Mouse (Mus musculus) forebrain, embryonic 13.5 days (tissue): ENCODE results near the gene Plekhn1. TPM values are rescaled to one million over a fixed set of nuclear protein-coding genes. Genes with fewer than 3 reads are reported as not detected.

ENCODE experiments used
- ATAC-seq: fragments of 200-750 bp; cut with Nextera tagmentation; 2 replicates; pipeline ENCODE4 v1.8.0; 2017
- H3K27ac ChIP-seq: fragments of 300-500 bp; sonication (generic); 2 replicates; pipeline ENCODE4 v1.5.1; 2015; ENCODE audit warnings: inconsistent platforms, mild to moderate bottlenecking, moderate library complexity
- H3K27me3 ChIP-seq: fragments of 300-500 bp; sonication (generic); 2 replicates; pipeline ENCODE4 v1.6.1; 2015; ENCODE audit warnings: mild to moderate bottlenecking, inconsistent platforms
- H3K36me3 ChIP-seq: fragments of 300-500 bp; sonication (generic); 2 replicates; pipeline ENCODE4 v1.6.1; 2015; ENCODE audit warnings: mild to moderate bottlenecking, inconsistent platforms; ENCODE audit not compliant: poor library complexity, severe bottlenecking
- H3K4me1 ChIP-seq: fragments of 300-500 bp; sonication (generic); 2 replicates; pipeline ENCODE4 v1.6.1; 2015; ENCODE audit warnings: inconsistent platforms
- H3K4me2 ChIP-seq: fragments of 300-500 bp; sonication (generic); 2 replicates; pipeline ENCODE4 v1.6.1; 2015; ENCODE audit warnings: inconsistent platforms, mild to moderate bottlenecking, moderate library complexity
- H3K4me3 ChIP-seq: fragments of 300-500 bp; sonication (generic); 2 replicates; pipeline ENCODE4 v1.5.1; 2015; ENCODE audit warnings: mild to moderate bottlenecking, inconsistent platforms
- H3K9ac ChIP-seq: fragments of 300-500 bp; sonication (generic); 2 replicates; pipeline ENCODE4 v1.6.1; 2015; ENCODE audit warnings: mild to moderate bottlenecking, inconsistent platforms
- H3K9me3 ChIP-seq: fragments of 300-500 bp; sonication (generic); replicated peaks from 2 replicates; pipeline ENCODE4 v1.6.1; 2016; ENCODE audit warnings: inconsistent platforms
- WGBS: fragments of 180-500 bp; shearing (Covaris S2); methylation state at CpG from one replicate; pipeline ENCODE4 v1.1.7; 2015; 5-methylcytosine and 5-hydroxymethylcytosine counted together
- polyA plus RNA-seq: library from polyadenylated mRNA; unstranded; fragments of >200 nt; fragmentation: Nextera tagmentation; extraction: Ambion mirVana; gene quantifications from 2 replicates; pipeline ENCODE4 v1.2.1, GENCODE M21; 2015

Plekhn1 gene
- polyA plus RNA-seq, 1 experiment from 2014 or later: 22.4 TPM

DNA sequence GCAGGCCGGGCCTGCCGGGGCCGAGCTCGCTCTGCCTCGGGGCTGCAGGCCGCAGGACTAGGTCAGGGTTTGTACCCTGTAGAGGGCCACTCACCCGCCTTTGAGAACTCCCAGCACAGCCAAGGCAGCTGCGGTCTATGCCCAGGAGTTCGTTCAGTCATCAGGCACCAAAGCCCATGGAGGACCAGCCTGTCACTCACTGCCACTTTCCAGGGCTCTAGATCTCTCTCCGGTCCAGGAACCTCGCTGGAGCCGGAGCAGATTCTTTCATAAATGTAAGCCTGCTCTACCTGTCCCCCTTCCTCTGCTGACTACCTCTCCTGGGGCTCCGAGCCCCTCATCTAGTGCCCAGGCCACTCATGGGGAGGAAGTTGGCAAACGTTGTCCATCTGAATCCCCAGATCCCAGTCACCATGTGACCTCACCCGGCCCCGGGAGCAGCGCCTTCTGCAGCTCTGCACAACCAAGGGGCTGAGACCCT, 596 bp downstream of the Plekhn1 start:
- 2% methylated on average over 17 of the region's 17 CpGs for WGBS
- Histone ChIP-seq H3K27ac (peak overlapping the region; percentile 61), H3K4me3 (peak overlapping the region; percentile 95), H3K4me2 (peak overlapping the region; percentile 94), H3K9me3 (no peaks in the 10 kb centered on the region), H3K27me3 (no peaks in the 10 kb centered on the region), H3K4me1 (peaks cover 19% of the 10 kb centered on the region), H3K9ac (peak overlapping the region; percentile 77), H3K36me3 (peaks cover 61% of the 10 kb centered on the region)
- no peak for ATAC-seq

DNA sequence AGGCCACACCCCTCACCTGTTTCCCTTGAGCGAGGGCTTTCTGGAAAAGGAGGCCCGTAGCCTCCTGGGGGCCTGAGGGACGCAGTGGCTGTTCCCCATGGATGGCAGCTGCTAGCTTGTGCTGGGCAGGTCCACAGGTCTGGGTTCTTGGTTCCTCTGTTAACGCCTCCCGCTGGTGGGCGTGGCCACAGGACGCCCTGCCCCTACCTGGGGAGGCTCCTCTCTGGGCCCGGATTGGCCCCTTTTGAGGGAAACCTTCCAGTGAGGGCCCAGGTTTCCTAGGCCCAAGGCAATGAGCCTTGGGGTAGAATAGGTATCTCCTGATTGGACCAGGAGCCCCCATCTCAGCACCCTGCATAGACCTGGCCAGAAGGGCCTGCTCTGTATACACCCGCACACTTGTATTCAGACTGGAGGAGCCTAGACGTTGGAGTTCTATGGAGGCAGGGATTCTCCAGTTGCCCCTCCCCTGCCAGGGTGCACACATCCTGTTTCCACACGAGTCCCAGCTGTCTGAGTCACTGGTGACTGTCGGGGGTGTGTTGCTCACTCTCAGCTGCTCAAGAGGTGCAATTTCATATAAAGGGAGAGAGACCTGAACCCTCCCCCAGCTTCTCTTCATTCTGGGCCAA, 6.1 kb downstream of the Plekhn1 start:
- WGBS: 25% methylated on average over 12 of the region's 12 CpGs
- ATAC-seq: peak; percentile 42

DNA sequence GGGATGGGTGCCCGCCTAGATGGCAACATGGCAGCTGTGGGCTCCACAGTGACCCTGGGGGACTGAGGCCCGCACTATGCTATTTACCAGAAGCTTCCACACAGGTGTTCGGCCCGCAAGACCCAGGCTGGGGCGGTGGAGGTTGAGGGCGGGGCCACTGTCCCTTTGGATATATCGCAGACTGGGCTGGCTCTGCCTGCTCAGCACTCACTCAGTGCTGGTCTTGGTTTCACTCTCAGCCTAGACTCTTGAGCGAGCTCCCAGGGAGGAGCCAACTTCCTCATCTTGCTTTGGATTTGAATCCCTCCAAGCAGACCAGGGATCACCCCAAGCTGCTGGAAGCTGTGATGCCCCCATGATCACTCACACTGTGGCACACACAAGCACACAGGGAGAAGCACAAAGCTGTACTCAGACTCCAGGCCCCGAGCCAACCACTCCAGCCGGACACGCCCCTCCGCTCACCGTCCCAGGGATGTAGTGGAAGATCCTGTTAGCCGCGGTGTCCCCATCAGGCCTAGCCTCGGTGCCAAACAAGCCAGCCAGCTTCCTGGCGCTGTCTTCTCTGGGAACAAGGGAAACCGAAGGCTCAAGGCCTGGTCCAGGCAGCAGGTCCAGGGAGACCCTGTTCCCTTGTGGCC, 6.8 kb downstream of the Plekhn1 start:
- Histone ChIP-seq H3K36me3 (peaks cover 46% of the 10 kb centered on the region), H3K4me2 (peak overlapping the region; percentile 15), H3K9me3 (no peaks in the 10 kb centered on the region), H3K4me1 (peaks cover 8% of the 10 kb centered on the region), H3K4me3 (no peak overlapping the region), H3K27me3 (no peaks in the 10 kb centered on the region), H3K27ac (no peak overlapping the region), H3K9ac (0 out of 2 replicates have a peak overlapping the region, but pooled peaks have one; percentile 34)
- 35% methylated on average over 18 of the region's 18 CpGs for WGBS
- peak; percentile 21; the same call in 1 of the 2 replicates for ATAC-seq

More for the DNA sequence above, 6.1 kb downstream of the Plekhn1 start:
- H3K4me2 ChIP-seq: peak overlapping the region; percentile 15
- H3K4me3 ChIP-seq: no peak overlapping the region
- H3K9ac ChIP-seq: 0 out of 2 replicates have a peak overlapping the region, but pooled peaks have one; percentile 34
- H3K4me1 ChIP-seq: peaks cover 13% of the 10 kb centered on the region
- H3K36me3 ChIP-seq: peaks cover 50% of the 10 kb centered on the region
- no peaks in the 10 kb centered on the region for H3K27me3 ChIP-seq
- no peak overlapping the region for H3K27ac ChIP-seq
- no peaks in the 10 kb centered on the region for H3K9me3 ChIP-seq

DNA sequence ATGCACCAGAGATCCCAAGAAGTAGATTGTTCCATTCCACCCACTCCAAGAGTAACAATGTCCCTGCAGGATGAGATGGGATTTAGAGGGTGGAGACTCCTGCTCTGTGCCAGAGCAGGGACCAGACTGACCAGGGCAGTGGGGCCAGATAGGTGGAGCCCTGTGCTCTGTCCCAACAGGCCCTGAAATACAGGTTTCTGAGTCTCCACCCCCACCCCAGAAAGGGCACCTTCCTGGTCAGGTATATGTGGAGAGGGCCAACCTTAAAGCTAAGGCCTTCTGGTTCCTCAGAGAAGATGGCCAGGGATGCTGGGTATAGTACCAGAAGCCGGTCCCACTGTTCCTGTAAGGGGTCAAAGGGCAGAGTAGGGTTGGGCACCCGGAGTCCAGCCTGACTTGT, 10.4 kb downstream of the Plekhn1 start:
- Histone ChIP-seq H3K4me1 (peaks cover 8% of the 10 kb centered on the region), H3K9ac (no peak overlapping the region), H3K9me3 (no peaks in the 10 kb centered on the region), H3K27ac (no peak overlapping the region), H3K4me3 (no peak overlapping the region), H3K36me3 (peaks cover 19% of the 10 kb centered on the region), H3K4me2 (no peak overlapping the region), H3K27me3 (no peaks in the 10 kb centered on the region)
- ATAC-seq: no peak
- 94% methylated on average over 2 of the region's 2 CpGs for WGBS

DNA sequence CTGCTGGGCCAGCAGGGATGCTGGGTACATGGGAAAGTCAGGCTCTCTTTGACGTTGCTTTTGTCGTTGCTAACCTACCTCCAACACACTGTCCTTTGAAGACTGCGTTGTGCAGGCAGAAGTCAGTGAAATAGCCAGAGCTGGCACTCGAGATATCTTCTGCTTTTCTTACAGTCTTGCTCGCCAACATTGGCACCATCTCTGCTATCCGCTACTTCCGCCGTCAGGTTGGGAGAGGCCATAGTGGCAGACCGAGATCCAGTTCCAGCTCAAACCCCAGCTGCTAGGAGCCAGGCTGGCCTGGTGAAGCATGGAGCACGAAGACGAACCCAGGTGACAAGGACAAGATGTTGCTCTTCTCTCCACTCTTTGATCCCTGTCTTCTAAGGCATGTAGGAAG, 14.7 kb downstream of the Plekhn1 start:
- H3K27ac ChIP-seq: no peak overlapping the region
- H3K4me3 ChIP-seq: no peak overlapping the region
- no peaks in the 10 kb centered on the region for H3K27me3 ChIP-seq
- 90% methylated on average over 11 of the region's 11 CpGs for WGBS
- peaks cover 9% of the 10 kb centered on the region; the same call in 1 of the 2 replicates for H3K36me3 ChIP-seq
- no peaks in the 10 kb centered on the region for H3K4me1 ChIP-seq
- no peaks in the 10 kb centered on the region for H3K9me3 ChIP-seq
- H3K9ac ChIP-seq: no peak overlapping the region
- H3K4me2 ChIP-seq: no peak overlapping the region
- no peak for ATAC-seq

DNA sequence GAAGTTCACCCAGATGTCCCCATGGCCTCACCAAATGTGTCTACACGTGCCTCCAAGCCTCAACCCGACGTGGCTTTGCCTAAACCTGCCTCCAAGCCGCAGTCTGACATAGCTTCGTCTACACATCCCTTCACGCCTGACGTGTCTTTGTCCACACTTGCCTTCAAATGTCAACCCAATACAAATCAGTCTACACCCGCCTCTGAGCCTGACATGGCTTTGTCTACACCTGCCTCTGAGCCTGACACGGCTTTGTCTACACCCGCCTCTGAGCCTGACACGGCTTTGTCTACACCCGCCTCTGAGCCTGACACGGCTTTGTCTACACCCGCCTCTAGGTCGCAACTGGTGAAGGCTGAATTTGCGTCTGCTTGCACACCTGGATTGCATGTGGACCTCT, 16.8 kb downstream of the Plekhn1 start:
- peaks cover 9% of the 10 kb centered on the region; the same call in 1 of the 2 replicates for H3K36me3 ChIP-seq
- H3K4me3 ChIP-seq: no peak overlapping the region
- no peak overlapping the region for H3K27ac ChIP-seq
- WGBS: 81% methylated on average over 16 of the region's 16 CpGs
- H3K9ac ChIP-seq: no peak overlapping the region
- H3K4me1 ChIP-seq: no peaks in the 10 kb centered on the region
- no peak overlapping the region for H3K4me2 ChIP-seq
- H3K9me3 ChIP-seq: no peaks in the 10 kb centered on the region
- H3K27me3 ChIP-seq: no peaks in the 10 kb centered on the region
- no peak for ATAC-seq

DNA sequence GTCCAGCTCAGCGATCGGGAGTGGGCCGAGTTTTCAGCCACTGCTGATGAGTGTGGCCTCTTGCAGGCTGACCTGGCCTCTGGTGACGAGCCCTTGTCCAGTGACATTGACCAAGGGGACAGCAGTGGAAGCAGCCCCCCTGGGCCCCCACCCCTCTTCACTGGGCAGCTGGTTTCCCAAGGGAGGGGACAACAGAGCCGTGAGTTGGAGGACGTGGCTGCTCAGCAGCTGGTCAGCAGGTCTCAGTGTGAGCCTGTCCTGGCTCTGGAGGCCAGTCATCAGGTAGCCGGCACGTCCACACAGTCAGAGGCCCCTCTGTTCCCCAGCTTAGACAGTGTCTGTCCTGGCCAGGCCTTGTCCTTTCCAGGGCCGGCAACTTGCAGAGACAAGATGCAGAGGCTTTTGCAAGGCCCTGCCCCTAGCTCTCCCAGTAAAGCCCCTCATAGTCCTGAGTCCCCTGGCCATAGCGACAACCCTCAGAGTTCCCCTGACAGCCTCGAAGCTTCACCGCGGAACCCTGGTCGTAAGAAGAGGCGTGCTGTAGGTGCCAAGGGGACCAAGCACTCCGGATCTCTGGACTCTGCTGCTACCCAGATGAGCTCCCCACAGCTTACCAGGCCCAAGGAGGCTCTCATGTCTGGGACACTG, 17.5 kb downstream of the Plekhn1 start:
- no peak for ATAC-seq

DNA sequence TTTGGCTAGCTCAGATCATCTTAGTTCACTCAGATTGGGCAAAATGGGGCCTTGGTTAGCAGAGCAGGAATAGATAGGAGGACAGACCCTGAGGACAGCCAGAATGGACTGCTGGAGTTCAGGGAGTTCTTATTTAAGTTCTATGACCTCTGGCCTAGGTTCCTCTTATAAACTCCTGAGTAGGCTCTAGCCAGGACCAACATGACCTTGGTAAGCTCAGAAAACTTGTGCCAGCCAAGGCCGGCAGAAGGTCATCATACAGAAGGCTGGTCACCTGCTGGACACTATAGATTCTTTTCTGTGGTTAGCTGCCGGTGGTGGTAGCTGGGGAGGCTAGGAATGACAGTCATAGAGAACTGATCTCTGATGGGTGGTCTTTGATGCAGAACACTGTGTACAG, 18.5 kb downstream of the Plekhn1 start:
- no peaks in the 10 kb centered on the region for H3K27me3 ChIP-seq
- WGBS: 93% methylated on average over 2 of the region's 2 CpGs
- ATAC-seq: no peak

More for the DNA sequence above, 17.5 kb downstream of the Plekhn1 start:
- peaks cover 9% of the 10 kb centered on the region; the same call in 1 of the 2 replicates for H3K36me3 ChIP-seq
- H3K27me3 ChIP-seq: no peaks in the 10 kb centered on the region
- H3K9ac ChIP-seq: no peak overlapping the region
- H3K27ac ChIP-seq: no peak overlapping the region
- H3K4me1 ChIP-seq: no peaks in the 10 kb centered on the region
- WGBS: 82% methylated on average over 16 of the region's 16 CpGs
- H3K9me3 ChIP-seq: no peaks in the 10 kb centered on the region
- no peak overlapping the region for H3K4me3 ChIP-seq
- no peak overlapping the region for H3K4me2 ChIP-seq

DNA sequence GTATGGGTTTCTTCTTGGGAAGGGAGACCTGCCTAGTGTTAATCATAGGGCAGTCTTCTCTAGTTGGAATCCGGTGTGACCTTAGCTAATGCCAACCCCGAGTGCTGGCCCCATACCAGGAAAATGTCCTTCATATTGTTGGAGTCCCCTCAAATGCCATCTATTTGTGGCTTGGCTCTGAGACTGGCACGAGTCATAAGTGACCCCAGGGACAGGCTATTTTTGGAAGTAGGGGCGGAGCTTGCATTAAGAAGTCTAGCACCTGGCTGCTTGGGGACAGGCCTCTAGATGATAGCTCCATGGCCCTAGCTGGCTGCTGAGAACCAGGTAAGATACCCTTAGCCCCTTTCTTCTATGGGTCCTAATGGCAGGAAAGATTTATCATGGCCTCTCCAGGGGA, 19.0 kb downstream of the Plekhn1 start, which contains the start of gene Perm1:
Gene Perm1, plus strand, starts transcription at position 220 of the 400 bp plus-strand sequence.
- no peak within 1 kb of the TSS for H3K27ac ChIP-seq
- no peaks in the 10 kb centered on the region for H3K4me1 ChIP-seq
- no peak within 1 kb of the TSS for H3K4me3 ChIP-seq
- no peaks in the 10 kb centered on the region for H3K27me3 ChIP-seq
- 86% methylated on average over 4 of the region's 4 CpGs for WGBS
- H3K9me3 ChIP-seq: no peaks in the 10 kb centered on the region
- no peak within 1 kb of the TSS for H3K4me2 ChIP-seq
- H3K36me3 ChIP-seq: no peaks in the 10 kb centered on the region
- ATAC-seq: no peak
- H3K9ac ChIP-seq: no peak within 1 kb of the TSS

More for the DNA sequence above, 18.5 kb downstream of the Plekhn1 start:
- Histone ChIP-seq H3K36me3 (peaks cover under 1% of the 10 kb centered on the region; the same call in 1 of the 2 replicates), H3K4me1 (no peaks in the 10 kb centered on the region), H3K9ac (no peak overlapping the region), H3K27ac (no peak overlapping the region), H3K4me2 (no peak overlapping the region), H3K9me3 (no peaks in the 10 kb centered on the region), H3K4me3 (no peak overlapping the region)

DNA sequence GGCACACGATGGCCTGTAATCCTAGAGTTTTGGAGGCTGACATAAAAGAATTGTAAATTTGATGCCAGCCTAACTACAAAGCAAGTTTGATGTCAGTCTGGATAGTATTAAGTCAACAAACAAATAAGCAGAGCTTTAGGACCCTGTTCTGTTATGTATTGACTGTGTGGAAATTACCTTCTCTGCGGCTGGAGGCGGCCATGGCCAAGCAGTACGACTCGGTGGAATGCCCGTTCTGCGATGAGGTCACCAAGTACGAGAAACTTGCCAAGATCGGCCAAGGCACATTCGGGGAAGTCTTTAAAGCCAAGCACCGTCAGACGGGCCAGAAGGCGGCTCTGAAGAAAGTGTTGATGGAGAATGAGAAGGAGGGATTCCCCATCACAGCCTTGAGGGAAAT, 21.5 kb downstream of the Plekhn1 start:
- H3K27me3 ChIP-seq: no peaks in the 10 kb centered on the region
- no peak overlapping the region for H3K4me3 ChIP-seq
- H3K36me3 ChIP-seq: no peaks in the 10 kb centered on the region
- no peak overlapping the region for H3K9ac ChIP-seq
- no peak for ATAC-seq
- no peaks in the 10 kb centered on the region for H3K9me3 ChIP-seq
- no peaks in the 10 kb centered on the region for H3K4me1 ChIP-seq
- 95% methylated on average over 13 of the region's 13 CpGs for WGBS
- no peak overlapping the region for H3K27ac ChIP-seq
- no peak overlapping the region for H3K4me2 ChIP-seq

DNA sequence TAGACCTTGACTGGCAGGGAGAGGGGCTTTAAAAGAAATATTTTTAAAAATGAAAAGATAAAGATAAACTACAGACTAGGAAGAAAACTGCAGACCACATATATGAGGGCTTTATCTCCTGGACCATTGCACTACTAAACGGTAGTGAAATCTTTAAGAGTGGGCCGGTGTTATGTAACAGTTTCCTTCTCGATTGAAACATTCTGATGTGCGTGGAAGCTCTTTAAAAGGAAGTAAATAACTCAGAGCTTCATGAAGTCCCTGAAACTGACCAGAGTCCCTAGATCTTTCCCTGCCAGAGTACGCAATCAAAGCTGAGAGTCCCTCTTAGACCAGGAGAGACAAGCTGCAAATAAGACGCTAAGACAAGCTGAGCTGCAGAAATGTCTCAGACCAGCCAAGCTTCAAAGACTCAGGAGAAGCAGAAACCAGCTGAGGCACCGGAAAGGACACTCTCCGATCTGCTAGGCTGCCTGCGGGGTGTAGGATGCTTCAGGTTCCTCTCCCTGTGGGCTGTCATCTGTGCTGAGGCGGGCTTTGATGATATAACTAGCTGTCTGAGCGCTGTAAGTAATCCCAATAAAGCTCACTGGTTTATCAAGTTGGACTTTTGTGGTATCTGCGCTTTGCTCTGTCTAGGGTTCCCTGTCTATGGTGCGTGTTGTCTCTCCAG, 24.6 kb downstream of the Plekhn1 start:
- Histone ChIP-seq H3K27ac (no peak overlapping the region), H3K9me3 (no peaks in the 10 kb centered on the region), H3K36me3 (0 out of 2 replicates have a peak, but pooled peaks cover 5% of the 10 kb centered on the region), H3K4me2 (no peak overlapping the region), H3K4me3 (no peak overlapping the region), H3K27me3 (no peaks in the 10 kb centered on the region), H3K4me1 (peaks cover 5% of the 10 kb centered on the region), H3K9ac (no peak overlapping the region)
- no peak for ATAC-seq
- WGBS: 86% methylated on average over 13 of the region's 13 CpGs
